Mouse (Mus musculus) kidney, postnatal 14 days (tissue): ENCODE data around the gene Vwa3a.

Source experiments
- DNase-seq: peaks from one replicate; pipeline ENCODE4 v3.0.0; 2022; ENCODE audit warnings: mixed read lengths

The Vwa3a gene

GRCm38 (mm10) chr7:120748478-120748877 is 9.4 kb downstream of the Vwa3a start:
- no peak for DNase-seq

- no peak for DNase-seq
These were observed 12.2 kb downstream of the Vwa3a start for GRCm38 (mm10) chr7:120751330-120751729.

GRCm38 (mm10) chr7:120751906-120752305 is 12.8 kb downstream of the Vwa3a start:
- no peak for DNase-seq

GRCm38 (mm10) chr7:120754671-120755070 is 15.6 kb downstream of the Vwa3a start:
- DNase-seq: peak; percentile 86

- DNase-seq: no peak
These were observed 28.3 kb downstream of the Vwa3a start for GRCm38 (mm10) chr7:120767369-120767768.

- no peak for DNase-seq
These were observed 32.3 kb downstream of the Vwa3a start for GRCm38 (mm10) chr7:120771389-120771788.

- DNase-seq: no peak
These were observed 38.9 kb downstream of the Vwa3a start for GRCm38 (mm10) chr7:120778012-120778411.

GRCm38 (mm10) chr7:120795544-120795943 is 56.4 kb downstream of the Vwa3a start:
- DNase-seq: no peak

GRCm38 (mm10) chr7:120796369-120796768 is 57.3 kb downstream of the Vwa3a start:
- no peak for DNase-seq

GRCm38 (mm10) chr7:120803268-120803667 is 64.2 kb downstream of the Vwa3a start:
- DNase-seq: no peak

- peak; percentile 17 for DNase-seq
These were observed 70.6 kb downstream of the Vwa3a start for GRCm38 (mm10) chr7:120809705-120810104.

- DNase-seq: no peak
These were observed 72.8 kb downstream of the Vwa3a start, which contains the start of gene Gm5737 for GRCm38 (mm10) chr7:120811834-120812415. Gene Gm5737 (plus strand): TSS chr7:120812365.

- no peak for DNase-seq
These were observed 78.4 kb downstream of the Vwa3a start for GRCm38 (mm10) chr7:120817552-120817951.

GRCm38 (mm10) chr7:120819386-120819785 is 80.3 kb downstream of the Vwa3a start:
- no peak for DNase-seq

- peak; percentile 73 for DNase-seq
These were observed 84.1 kb downstream of the Vwa3a start for GRCm38 (mm10) chr7:120823248-120823647.

GRCm38 (mm10) chr7:120825097-120825496 is 86.0 kb downstream of the Vwa3a start:
- DNase-seq: no peak

GRCm38 (mm10) chr7:120826408-120826807 is 87.3 kb downstream of the Vwa3a start:
- DNase-seq: peak; percentile 38

GRCm38 (mm10) chr7:120830431-120831381 is 91.6 kb downstream of the Vwa3a start:
- DNase-seq: peak; percentile 81

- DNase-seq: no peak
These were observed 95.3 kb downstream of the Vwa3a start for GRCm38 (mm10) chr7:120834426-120834825.

GRCm38 (mm10) chr7:120834863-120835372 is 95.8 kb downstream of the Vwa3a start:
- peak; percentile 76 for DNase-seq

- DNase-seq: peak; percentile 96
These were observed 96.6 kb downstream of the Vwa3a start for GRCm38 (mm10) chr7:120835449-120836359.

- DNase-seq: peak; percentile 21
These were observed 97.2 kb downstream of the Vwa3a start for GRCm38 (mm10) chr7:120836361-120836760.
